Mouse (Mus musculus) layer of hippocampus, adult 2 months (tissue): Measurements from ENCODE around the gene Scp2. TPM values are rescaled to one million over a fixed set of nuclear protein-coding genes. Genes with fewer than 3 reads are reported as not detected.

Experiments used
- DNase-seq, 2 experiments: peaks; one replicate each; pipeline ENCODE4 v3.0.0; 2022; ENCODE audit warnings: low spot score in 2 of 2
- H3K27ac ChIP-seq: fragments of 200-600 bp; 2 replicates; pipeline ENCODE4 v1.8.1; 2022
- H3K4me3 ChIP-seq: fragments of 200-600 bp; 2 replicates; pipeline ENCODE4 v1.8.1; 2022; ENCODE audit warnings: mild to moderate bottlenecking
- CTCF ChIP-seq: fragments of 200-600 bp; conservative IDR thresholded peaks from 2 replicates; pipeline ENCODE4 v1.8.1; 2022; ENCODE audit warnings: antibody characterized with exemption, mild to moderate bottlenecking, moderate library complexity
- total RNA-seq, 2 experiments: library from RNA; stranded (reverse); gene quantifications; 2 replicates each; pipeline ENCODE4 v1.2.3; 2021

Gene Scp2
- total RNA-seq, 2 experiments from 2014 or later: 91.8 to 96.0 TPM

DNA sequence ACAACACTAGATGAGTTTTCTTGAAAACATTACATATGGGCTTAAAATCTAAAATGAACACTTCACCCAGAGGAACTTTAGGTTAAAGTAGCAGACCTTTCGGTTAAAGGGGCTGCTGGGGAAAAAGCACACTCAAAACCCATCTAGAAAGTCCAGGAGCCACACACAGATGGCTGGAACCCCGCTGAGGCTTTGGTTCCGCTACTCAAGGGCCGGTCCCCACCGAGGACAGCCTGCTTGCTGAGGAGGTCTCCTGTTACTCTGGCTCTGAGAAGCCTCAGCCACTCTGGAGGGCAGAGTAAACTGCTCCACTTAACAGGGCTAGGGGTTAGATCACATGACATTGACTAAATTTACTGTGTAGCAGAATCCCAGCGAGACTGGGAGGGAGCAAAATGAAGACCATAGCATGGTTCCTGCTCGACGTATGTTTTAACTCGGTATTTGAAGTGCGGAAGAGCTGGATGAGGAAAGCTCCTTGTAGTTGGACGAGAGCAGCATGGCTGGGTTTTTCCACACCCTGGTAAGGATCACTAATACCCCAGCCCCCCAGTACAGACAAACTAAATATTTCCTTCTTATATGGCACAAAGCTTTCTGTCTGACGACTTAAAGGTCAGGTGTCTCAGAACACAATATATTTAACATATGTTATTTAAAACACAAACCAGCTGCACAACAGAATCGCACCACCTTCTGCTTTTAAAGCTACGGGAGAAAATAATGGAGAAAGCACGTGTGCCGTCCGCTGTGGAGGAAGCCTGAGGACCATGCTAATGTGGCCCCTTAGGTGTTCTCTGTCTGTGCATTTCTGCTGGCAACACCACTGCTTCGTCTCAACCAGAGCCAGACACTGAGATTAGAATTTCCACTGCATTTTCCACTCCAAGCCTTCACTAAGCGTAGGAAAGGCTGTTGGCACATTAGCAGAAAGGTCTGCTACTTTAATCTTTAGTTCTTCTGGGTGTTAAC, 99.4 kb downstream of the Scp2 start:
- no peak for DNase-seq
- no peak overlapping the region for H3K4me3 ChIP-seq
- TF ChIP-seq CTCF: no peak
- no peak overlapping the region for H3K27ac ChIP-seq

DNA sequence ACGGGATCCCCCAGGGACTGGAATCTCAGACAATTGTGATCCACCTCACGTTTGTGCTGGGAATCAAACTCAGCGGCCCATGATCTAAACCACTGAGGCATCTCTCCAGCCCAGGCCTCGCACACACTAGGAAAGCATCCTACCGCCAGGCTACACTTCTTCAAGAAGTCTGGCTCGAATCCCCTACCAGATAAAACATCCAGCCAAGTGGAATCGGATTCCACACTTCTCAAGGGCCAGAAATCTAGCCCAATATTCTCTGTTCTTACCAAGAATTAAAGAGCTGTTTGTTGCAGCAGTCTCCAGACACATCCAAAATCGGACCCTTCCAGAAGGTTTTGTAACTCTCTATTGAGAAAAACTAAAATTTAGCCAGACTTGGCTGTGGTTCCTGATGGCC, 107.8 kb downstream of the Scp2 start:
- H3K27ac ChIP-seq: peak overlapping the region; percentile 39; the same call in 1 of the 2 replicates
- H3K4me3 ChIP-seq: no peak overlapping the region
- TF ChIP-seq CTCF: no peak
- no peak for DNase-seq

DNA sequence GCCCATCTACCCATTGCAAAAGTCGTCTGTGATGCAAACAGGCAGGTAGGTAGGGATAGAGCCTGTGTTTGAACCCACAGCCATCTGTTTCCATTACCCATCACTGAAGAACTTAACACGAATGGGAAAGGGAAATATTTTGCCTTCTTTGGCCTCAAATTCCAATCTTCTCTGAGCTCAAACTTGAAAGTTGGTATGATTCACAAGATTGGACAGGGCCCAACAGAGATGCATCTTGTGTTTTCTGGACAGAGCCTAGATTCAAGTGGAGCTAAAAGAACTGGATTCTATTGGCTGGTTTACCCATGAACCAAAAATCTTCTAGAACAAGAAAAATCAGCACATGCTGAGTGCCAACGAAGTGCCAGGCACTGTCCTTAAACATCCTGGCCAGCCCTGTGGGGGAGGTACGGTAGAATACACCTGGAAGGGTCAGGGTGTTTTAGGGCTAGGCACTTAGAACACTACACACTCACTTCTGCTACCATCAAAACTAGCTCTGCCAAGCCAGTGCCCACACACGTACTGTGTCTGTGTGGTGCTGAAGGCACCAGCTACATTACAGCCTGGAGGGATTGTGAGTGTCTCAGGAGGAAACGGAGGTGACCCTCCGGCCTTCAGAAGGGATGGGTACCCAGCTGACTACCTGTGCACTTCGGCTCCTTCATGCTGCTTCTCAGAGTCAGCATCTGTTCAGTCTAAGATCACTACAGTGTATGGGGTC, 111.6 kb downstream of the Scp2 start:
- peak in 1 of 2 experiments; percentile 44 for DNase-seq
- TF ChIP-seq CTCF: no peak
- no peak overlapping the region for H3K27ac ChIP-seq
- no peak overlapping the region for H3K4me3 ChIP-seq

DNA sequence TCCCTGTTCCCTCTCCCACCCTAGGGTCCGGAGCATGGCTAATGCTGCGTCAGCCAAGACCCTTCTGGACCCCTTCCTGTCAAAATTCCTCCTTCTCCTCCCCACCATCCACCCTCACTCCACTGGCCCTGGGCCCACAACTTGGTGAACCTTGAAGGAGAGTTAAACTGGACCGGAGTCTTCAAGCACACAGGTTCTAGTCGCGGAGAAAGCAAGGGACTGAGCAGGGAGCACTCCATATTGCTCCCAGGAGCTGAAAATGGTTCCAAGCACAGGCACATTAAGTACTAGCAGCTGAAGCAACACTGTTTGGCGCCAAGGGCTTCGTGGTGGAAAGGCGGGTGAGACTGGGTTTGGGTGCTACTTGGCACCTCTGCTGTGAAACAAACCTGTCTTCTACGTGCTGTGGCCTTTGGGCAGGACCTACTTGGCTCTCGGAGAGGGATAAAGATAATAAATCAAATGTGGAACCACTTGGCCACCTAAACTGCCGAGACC, 112.4 kb downstream of the Scp2 start:
- no peak for DNase-seq
- Histone ChIP-seq H3K27ac (0 out of 2 replicates have a peak overlapping the region, but pooled peaks have one; percentile 74), H3K4me3 (peak overlapping the region; percentile 75)
- TF ChIP-seq CTCF: no peak

DNA sequence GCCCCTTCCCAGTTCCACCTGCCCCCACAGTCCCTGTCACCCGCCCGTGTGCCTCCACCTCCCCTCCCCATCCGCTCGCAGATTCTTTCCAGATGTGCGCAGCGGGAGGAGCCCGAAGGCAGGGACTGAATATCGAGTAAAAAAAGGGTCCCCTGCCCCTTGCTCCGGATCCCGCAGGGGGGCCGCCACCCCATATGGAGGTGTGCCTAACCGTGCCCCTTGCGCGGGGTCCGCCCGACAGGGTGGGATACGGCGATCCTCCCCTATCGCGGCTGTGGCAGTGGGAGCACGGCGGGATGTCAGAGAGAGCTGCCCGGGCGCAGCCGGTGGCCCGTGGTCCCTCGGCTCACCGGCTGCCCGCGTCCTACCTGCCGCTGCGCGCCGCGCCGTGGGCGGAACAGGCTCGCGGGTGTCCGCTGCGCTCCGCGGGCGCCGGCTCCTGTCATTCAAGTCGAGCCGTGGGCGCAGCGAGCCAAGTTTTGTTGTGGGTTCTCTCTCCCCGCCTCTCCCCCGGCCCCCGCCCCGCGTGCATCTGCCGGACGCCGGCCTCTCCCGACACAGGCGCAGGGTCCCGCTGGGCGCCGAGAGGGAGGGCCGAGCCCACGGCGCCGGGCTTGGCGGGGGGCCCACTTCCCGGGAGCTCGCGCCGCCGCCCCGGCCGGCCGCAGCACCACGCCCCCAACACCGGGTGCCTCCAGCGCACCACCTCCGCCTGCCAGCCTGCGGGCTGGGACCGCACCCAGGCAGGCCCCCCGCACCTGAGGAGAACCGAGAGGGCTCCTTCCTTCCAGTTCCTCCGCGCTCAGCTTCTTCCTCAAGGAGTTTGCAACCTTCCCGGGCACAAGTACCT, 113.1 kb downstream of the Scp2 start:
- H3K4me3 ChIP-seq: peak overlapping the region; percentile 75
- H3K27ac ChIP-seq: peak overlapping the region; percentile 74
- DNase-seq: no peak
- TF ChIP-seq CTCF: no peak

DNA sequence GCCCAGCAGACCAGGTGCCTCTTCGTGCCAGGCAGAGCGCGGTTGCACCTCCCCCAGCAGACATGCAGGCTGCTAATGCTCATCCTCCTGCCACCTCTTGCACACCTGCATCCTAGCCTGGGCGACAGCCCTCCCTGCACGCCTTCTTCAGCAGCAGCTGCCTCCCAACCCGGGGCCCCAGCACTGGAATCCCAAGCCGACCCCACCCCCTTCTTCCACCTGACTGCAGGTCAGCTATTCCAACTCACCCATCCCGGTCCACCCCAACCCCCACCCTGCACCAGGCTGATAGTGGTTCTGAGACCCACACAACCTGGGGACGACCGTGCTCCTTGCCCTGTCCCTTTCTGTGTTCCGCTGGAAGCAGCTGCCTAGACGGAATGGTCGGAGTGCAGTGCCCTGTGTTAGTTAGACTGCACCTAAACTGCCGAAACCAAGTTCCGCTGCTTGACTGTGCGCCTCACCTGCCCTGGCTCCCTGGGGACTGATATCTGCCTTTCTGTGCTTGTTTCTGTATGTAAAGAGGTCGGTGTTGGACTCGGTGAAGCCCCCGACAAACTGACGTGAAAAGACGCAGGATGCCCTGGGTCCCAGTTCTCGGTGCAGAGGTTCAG, 113.8 kb downstream of the Scp2 start:
- no peak for DNase-seq
- no peak for TF ChIP-seq CTCF
- Histone ChIP-seq H3K4me3 (peak overlapping the region; percentile 75), H3K27ac (peak overlapping the region; percentile 74; the same call in 1 of the 2 replicates)

DNA sequence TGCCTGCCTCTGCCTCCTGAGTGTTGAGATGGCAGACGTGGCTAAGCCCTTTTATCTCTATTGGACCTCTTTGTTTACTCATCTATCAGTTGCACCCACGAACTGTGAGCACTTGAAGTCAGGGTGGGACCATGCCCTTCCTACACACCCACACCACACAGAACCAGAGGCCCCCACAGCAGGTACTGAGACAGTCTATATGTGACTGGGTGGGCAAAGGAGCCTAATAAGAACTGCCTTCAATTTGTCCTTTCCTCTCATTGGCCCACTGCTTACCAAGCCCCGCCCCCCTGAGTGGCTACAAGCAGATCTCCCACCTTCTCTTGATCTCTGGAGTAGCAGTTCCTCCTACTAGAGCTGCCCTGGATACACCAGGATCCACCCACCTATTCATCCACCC, 118.6 kb downstream of the Scp2 start:
- DNase-seq: no peak
- H3K27ac ChIP-seq: no peak overlapping the region
- TF ChIP-seq CTCF: no peak
- no peak overlapping the region for H3K4me3 ChIP-seq

DNA sequence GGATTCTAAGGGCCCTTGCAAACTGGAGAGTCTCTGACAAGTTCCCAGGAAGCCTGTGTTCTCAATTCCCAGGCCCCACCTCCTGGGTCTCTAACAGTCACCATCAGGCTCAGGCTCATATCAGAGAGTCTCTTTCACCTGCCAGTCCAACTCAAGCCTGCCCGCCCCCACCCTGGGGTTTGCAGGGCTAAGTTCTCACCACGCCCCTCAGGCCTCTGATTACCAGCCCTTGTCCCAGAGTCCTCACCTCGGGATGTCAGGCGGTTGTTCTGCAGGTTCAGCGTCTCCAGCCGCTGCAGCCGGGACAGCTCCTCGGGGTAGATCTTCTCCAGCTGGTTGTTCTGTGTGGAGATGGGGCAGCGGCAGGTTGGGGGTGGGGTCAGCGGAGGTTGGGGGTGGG, 119.5 kb downstream of the Scp2 start:
- Histone ChIP-seq H3K27ac (no peak overlapping the region), H3K4me3 (no peak overlapping the region)
- DNase-seq: no peak
- TF ChIP-seq CTCF: no peak

DNA sequence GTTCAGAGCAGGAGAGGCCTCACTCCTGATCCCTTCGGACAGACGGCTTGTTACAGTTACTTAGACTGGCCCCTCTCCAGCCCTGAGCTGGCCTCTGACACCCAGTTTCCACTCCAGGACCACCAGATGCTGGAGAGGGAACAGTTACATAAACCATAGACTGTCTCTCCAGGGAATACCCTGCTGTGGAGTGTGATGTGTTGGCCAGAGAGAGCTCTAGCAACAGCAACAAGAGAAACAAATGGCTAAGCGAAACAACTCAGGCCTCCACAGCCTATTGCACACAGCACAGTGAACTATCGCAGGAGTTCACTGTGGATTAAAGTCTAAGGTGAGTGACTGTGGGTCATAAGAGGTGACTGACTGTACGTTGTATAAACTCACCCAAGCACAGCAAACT, 120.2 kb downstream of the Scp2 start:
- TF ChIP-seq CTCF: no peak
- no peak for DNase-seq
- Histone ChIP-seq H3K27ac (no peak overlapping the region), H3K4me3 (no peak overlapping the region)

DNA sequence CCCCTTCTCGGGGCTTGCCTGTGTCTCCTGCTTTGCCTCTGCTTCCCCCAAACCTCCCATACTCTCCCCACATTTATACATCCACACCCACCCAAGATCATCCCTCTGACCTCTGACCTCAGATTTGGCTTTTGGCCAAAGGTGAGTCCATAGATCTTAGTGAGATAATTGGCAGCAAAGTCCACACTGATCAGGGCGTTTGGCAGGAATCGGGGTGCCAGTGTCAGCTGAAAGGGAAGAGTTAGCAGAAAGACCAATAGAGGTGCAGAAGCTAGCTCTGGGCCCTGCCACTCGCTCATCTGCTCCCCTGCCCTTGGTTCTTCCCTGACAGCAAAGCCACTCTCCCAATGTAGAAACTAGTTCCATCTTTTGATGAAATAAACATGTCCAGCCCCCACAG, 121.6 kb downstream of the Scp2 start:
- no peak for TF ChIP-seq CTCF
- DNase-seq: no peak
- Histone ChIP-seq H3K4me3 (no peak overlapping the region), H3K27ac (no peak overlapping the region)

DNA sequence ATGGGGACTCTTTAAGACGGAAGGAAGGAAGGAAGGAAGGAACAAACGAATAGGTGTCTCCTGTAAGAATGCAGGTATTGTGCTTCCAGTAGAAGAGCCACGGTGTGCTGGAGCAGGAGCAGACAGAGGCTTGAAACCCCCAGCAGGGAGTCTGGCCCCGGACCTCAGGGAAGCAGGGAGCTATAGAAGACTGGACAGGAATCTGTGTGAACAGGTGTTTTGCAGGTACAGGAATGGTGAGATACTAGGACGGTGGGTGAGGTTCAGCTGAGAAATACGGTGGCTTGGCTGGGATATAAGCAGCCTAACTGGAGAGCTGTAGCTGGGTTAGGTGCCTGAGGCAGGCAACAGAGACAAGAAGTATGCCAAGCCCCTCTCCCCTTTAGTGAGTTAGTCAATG, 124.6 kb downstream of the Scp2 start:
- no peak for TF ChIP-seq CTCF
- Histone ChIP-seq H3K27ac (no peak overlapping the region), H3K4me3 (no peak overlapping the region)
- DNase-seq: no peak
